Mouse (Mus musculus) right cerebral cortex, postnatal 36 days (tissue): ENCODE results near the gene Txk.

Source experiments
- DNase-seq, 2 experiments: peaks; one replicate each; pipeline ENCODE4 v3.0.0; 2022; ENCODE audit warnings: low spot score in 2 of 2, mixed read lengths in 1 of 2

Gene Txk

GRCm38 (mm10) chr5:72694684-72695083 lies 57.9 kb downstream of the Txk start:
- no peak for DNase-seq

- DNase-seq: no peak
These were observed 62.1 kb downstream of the Txk start for GRCm38 (mm10) chr5:72690516-72690915.

GRCm38 (mm10) chr5:72689556-72689955 lies 63.0 kb downstream of the Txk start:
- no peak for DNase-seq

- no peak for DNase-seq
These were observed 71.1 kb downstream of the Txk start for GRCm38 (mm10) chr5:72681451-72681850.

DNA sequence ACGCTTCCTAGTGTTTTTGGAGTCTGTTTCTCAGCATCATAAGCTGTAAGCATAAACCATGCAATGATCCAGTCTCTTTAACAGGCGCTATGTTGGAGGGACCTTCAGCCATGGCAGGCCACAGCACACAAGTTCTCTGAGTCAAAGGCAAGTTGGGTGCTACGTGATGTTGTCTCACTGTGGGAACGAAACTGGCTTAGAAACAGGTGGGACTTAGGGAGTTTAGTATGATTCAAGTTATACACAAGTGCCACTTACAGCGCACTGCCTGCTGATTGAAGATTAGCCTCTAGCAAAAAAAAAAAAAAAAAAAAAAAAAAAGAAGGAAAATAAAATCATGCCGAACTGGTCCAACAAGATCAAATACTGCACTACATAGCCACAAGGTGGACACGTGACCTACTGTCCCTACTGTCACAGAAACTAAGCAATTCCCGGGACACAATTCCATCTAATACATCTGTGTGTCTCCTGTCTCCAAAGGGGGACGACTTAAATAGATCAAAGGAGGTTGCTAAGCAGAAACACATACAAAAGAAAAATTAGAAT lies 77.5 kb downstream of the Txk start:
- DNase-seq: no peak

DNA sequence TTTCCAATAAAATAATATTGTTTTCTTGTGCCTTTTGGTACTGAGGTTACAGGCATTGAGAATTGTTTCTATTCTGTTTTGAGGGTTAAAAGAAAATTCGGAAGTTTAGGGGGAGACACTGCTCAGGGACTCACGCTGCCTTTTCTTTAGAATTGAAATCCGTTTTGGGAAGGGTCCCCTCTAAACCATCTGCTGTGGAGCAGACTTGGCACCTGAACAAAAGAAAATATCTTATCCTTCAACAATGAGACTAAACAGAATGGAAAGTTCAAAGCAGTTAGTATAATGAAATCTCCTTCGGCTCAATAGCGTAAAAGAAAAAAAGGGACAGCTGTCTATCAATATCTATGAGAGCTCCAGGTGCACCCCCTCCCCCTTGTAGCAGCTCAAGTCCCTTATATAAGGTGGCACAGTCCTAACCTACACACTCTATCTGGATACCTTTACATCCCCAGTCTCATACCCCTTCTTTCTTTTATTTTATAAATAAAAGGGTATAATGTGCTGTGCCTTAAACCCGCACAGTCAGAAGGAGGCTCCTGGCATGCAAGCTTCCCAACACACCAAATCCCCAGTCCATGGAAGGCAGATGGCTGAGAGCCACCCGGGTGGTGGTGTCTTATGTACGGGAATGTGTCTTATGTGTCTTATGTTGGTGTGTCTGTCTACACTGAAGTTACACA lies 81.4 kb downstream of the Txk start:
- DNase-seq: no peak

GRCm38 (mm10) chr5:72668351-72668750 lies 84.2 kb downstream of the Txk start:
- DNase-seq: no peak

GRCm38 (mm10) chr5:72666428-72666827 lies 86.1 kb downstream of the Txk start:
- DNase-seq: no peak

DNA sequence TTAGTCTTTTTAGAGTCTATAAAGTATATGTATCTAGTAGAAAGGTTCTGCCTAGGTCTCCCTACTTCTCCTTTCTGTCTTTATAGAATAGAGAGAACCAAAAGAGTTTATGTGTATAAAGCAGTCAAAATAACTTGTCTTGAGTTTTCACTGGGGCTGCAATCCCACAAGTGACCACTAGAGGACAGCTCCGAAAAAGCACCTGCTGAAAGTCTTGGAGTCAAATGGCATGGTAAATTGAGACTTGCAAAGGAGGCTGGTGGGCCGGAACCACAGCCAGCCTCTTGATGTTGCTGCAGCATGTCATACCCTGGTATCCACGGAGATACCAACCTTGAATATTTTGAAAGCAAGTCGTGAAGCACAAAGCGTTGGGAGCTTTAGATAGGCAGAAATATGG lies 87.3 kb downstream of the Txk start:
- peak; percentile 3 to 6 for DNase-seq

GRCm38 (mm10) chr5:72664854-72665253 lies 87.7 kb downstream of the Txk start:
- DNase-seq: no peak

GRCm38 (mm10) chr5:72664126-72664525 lies 88.5 kb downstream of the Txk start:
- DNase-seq: no peak

- no peak for DNase-seq
These were observed 91.4 kb downstream of the Txk start for GRCm38 (mm10) chr5:72661051-72661781.

- no peak for DNase-seq
These were observed 94.2 kb downstream of the Txk start for GRCm38 (mm10) chr5:72658375-72658774.

- no peak for DNase-seq
These were observed 96.2 kb downstream of the Txk start for GRCm38 (mm10) chr5:72656270-72656791.

DNA sequence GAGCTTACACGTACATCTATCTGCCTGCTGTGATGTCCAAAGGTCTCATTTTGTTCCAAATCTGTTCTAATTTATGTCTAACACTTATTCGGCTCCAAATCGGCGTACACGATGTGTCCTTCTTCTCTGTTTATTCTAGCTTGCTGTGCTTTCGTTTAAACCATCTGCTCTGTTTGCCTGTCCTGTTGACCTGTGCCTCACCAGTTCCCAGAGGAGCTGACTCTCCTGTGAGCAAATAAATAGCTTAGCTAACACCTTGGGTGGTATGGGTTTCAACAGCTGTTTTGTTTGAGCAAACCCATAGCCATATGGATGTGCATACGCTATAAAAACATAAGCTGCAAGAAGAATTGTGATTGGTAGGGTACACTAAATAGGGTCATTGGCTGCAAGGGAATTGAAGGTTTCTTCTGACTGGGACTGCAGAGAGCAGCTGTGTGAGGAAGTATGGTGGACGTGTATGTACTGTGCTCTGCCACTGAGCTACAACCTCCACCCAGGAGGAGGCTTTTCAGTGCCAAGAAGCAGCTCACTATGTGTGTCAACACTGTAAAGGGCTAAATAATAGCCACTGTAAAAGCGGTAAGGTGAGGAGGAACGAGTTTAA lies 99.4 kb downstream of the Txk start:
- DNase-seq: no peak

DNA sequence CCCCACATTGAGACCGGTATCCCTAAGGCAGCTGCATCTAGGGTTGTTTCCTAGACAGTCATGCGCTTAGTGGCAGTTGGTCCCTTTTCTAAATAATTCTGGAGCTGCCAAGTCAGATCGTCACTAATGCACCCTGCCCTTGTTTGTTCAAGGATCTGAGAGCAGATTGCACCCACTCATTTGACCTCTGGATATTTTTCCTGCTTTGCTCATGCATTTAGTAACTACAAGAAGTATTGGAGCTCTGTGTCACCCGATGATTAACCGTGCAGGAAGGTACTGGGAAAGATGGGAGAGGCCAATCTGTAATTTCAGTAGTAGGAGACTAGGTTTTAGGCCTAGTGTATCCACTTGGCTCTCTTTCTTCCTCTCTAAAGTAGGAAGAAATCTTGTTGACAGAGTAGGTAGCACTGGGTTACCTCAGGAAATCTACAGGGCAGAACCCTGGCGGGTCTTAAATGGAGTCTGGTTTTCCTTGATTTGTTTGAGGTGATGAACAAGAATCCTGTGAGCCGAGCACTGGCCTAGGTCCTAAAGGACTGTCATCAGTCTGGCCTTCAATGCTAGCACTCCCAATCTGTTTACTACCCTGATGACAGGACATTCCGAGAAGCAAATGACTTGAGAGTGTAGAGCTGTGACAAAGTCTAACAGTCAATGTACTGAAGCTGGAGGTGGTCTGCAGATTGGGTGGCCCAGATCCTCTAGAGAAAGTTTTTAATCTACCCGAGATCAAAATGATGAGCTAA lies 103.4 kb downstream of the Txk start:
- DNase-seq: no peak

GRCm38 (mm10) chr5:72647958-72648595 lies 104.5 kb downstream of the Txk start:
- no peak for DNase-seq

- peak in 1 of 2 experiments; percentile 3 for DNase-seq
These were observed 105.1 kb downstream of the Txk start, which contains the start of gene Nipal1 for GRCm38 (mm10) chr5:72647418-72647907. Gene Nipal1, plus strand, starts transcription at chr5:72647795.

GRCm38 (mm10) chr5:72646996-72647395 lies 105.6 kb downstream of the Txk start:
- no peak for DNase-seq

GRCm38 (mm10) chr5:72646131-72646530 lies 106.4 kb downstream of the Txk start:
- DNase-seq: no peak
